Mouse (Mus musculus): ENCODE results near the gene Gm19402. TPM values are rescaled to one million over a fixed set of nuclear protein-coding genes. Genes with fewer than 3 reads are reported as not detected.

Gene Gm19402
- polyA plus RNA-seq, 1 experiment, result not detected

- Histone ChIP-seq H3K27me3 (ENCODE audit: control insufficient read depth, insufficient read depth, low read length) (no peaks in the 10 kb centered on the region; the same call in 1 of the 2 replicates), H3K4me3 (ENCODE audit: control insufficient read depth, insufficient read depth, low read length) (no peak within 1 kb of the TSS), H3K36me3 (ENCODE audit: control insufficient read depth, insufficient read depth, low read length) (no peaks in the 10 kb centered on the region), H3K27ac (ENCODE audit: control insufficient read depth, insufficient read depth, low read length) (no peak within 1 kb of the TSS), H3K4me1 (replicated peaks; ENCODE audit: control insufficient read depth, insufficient read depth, low read length) (no peaks in the 10 kb centered on the region)
- 21% methylated on average over 22 of the region's 22 CpGs for WGBS
- DNase-seq, result no peak
- TF ChIP-seq CTCF (IDR thresholded peaks at IDR 0.05; ENCODE audit: borderline replicate concordance, control insufficient read depth, extremely low read depth, insufficient read depth, low read length, poor library complexity) (no peak), POLR2A (IDR thresholded peaks at IDR 0.05; ENCODE audit: control insufficient read depth, extremely low read depth, insufficient read depth, low read length, poor library complexity) (no peak)
Observed at GRCm38 (mm10) chr10:77685895-77686664, 4.5 kb downstream of the Gm19402 start, which contains the start of gene Tspear. Gene Tspear, plus strand, starts transcription at chr10:77686569.

- H3K27me3 ChIP-seq (ENCODE audit: control insufficient read depth, insufficient read depth, low read length), result no peaks in the 10 kb centered on the region; the same call in 1 of the 2 replicates
- WGBS, result 43% methylated on average over 8 of the region's 8 CpGs
Observed at GRCm38 (mm10) chr10:77684181-77684580, 6.4 kb downstream of the Gm19402 start.

GRCm38 (mm10) chr10:77682994-77683393, 7.6 kb downstream of the Gm19402 start:
- Histone ChIP-seq H3K4me1 (replicated peaks; ENCODE audit: control insufficient read depth, insufficient read depth, low read length) (peaks cover 3% of the 10 kb centered on the region; the same call in 1 of the 2 replicates), H3K36me3 (ENCODE audit: control insufficient read depth, insufficient read depth, low read length) (no peaks in the 10 kb centered on the region), H3K27ac (ENCODE audit: control insufficient read depth, insufficient read depth, low read length) (no peak overlapping the region), H3K4me3 (ENCODE audit: control insufficient read depth, insufficient read depth, low read length) (no peak overlapping the region), H3K27me3 (ENCODE audit: control insufficient read depth, insufficient read depth, low read length) (peaks cover 2% of the 10 kb centered on the region)
- TF ChIP-seq CTCF (IDR thresholded peaks at IDR 0.05; ENCODE audit: borderline replicate concordance, control insufficient read depth, extremely low read depth, insufficient read depth, low read length, poor library complexity) (no peak), POLR2A (IDR thresholded peaks at IDR 0.05; ENCODE audit: control insufficient read depth, extremely low read depth, insufficient read depth, low read length, poor library complexity) (no peak)
- WGBS, result 81% methylated on average over 7 of the region's 7 CpGs
- DNase-seq, result no peak

More at GRCm38 (mm10) chr10:77684181-77684580, 6.4 kb downstream of the Gm19402 start:
- Histone ChIP-seq H3K27ac (ENCODE audit: control insufficient read depth, insufficient read depth, low read length) (no peak overlapping the region), H3K4me3 (ENCODE audit: control insufficient read depth, insufficient read depth, low read length) (no peak overlapping the region), H3K36me3 (ENCODE audit: control insufficient read depth, insufficient read depth, low read length) (no peaks in the 10 kb centered on the region), H3K4me1 (replicated peaks; ENCODE audit: control insufficient read depth, insufficient read depth, low read length) (no peaks in the 10 kb centered on the region; the same call in 1 of the 2 replicates)
- TF ChIP-seq CTCF (IDR thresholded peaks at IDR 0.05; ENCODE audit: borderline replicate concordance, control insufficient read depth, extremely low read depth, insufficient read depth, low read length, poor library complexity) (no peak), POLR2A (IDR thresholded peaks at IDR 0.05; ENCODE audit: control insufficient read depth, extremely low read depth, insufficient read depth, low read length, poor library complexity) (no peak)
- DNase-seq, result no peak

GRCm38 (mm10) chr10:77677562-77677961, 13.0 kb downstream of the Gm19402 start:
- H3K4me3 ChIP-seq (ENCODE audit: control insufficient read depth, insufficient read depth, low read length), result peak overlapping the region; percentile 2; the same call in 1 of the 2 replicates
- DNase-seq, result peak; percentile 32
- 2% methylated on average over 35 of the region's 35 CpGs for WGBS
- peaks cover 7% of the 10 kb centered on the region for H3K27me3 ChIP-seq (ENCODE audit: control insufficient read depth, insufficient read depth, low read length)
- peaks cover 27% of the 10 kb centered on the region for H3K4me1 ChIP-seq (replicated peaks; ENCODE audit: control insufficient read depth, insufficient read depth, low read length)
- H3K27ac ChIP-seq (ENCODE audit: control insufficient read depth, insufficient read depth, low read length), result no peak overlapping the region
- TF ChIP-seq CTCF (IDR thresholded peaks at IDR 0.05; ENCODE audit: borderline replicate concordance, control insufficient read depth, extremely low read depth, insufficient read depth, low read length, poor library complexity) (no peak), POLR2A (IDR thresholded peaks at IDR 0.05; ENCODE audit: control insufficient read depth, extremely low read depth, insufficient read depth, low read length, poor library complexity) (no peak)
- no peaks in the 10 kb centered on the region for H3K36me3 ChIP-seq (ENCODE audit: control insufficient read depth, insufficient read depth, low read length)

- 36% methylated on average over 13 of the region's 13 CpGs for whole genome bisulfite sequencing
- TF ChIP-seq POLR2A (IDR thresholded peaks at IDR 0.05; ENCODE audit: control insufficient read depth, extremely low read depth, insufficient read depth, low read length, poor library complexity) (no peak), CTCF (IDR thresholded peaks at IDR 0.05; ENCODE audit: borderline replicate concordance, control insufficient read depth, extremely low read depth, insufficient read depth, low read length, poor library complexity) (no peak)
- H3K36me3 ChIP-seq (ENCODE audit: control insufficient read depth, insufficient read depth, low read length), result no peaks in the 10 kb centered on the region
- peaks cover 5% of the 10 kb centered on the region for H3K27me3 ChIP-seq (ENCODE audit: control insufficient read depth, insufficient read depth, low read length)
- H3K4me3 ChIP-seq (ENCODE audit: control insufficient read depth, insufficient read depth, low read length), result no peak overlapping the region
- H3K4me1 ChIP-seq (replicated peaks; ENCODE audit: control insufficient read depth, insufficient read depth, low read length), result peaks cover 27% of the 10 kb centered on the region
- H3K27ac ChIP-seq (ENCODE audit: control insufficient read depth, insufficient read depth, low read length), result no peak overlapping the region
- DNase-seq, result peak; percentile 50
Observed at GRCm38 (mm10) chr10:77673765-77674164, 16.8 kb downstream of the Gm19402 start.

GRCm38 (mm10) chr10:77671519-77671918, 19.0 kb downstream of the Gm19402 start:
- Histone ChIP-seq H3K4me1 (replicated peaks; ENCODE audit: control insufficient read depth, insufficient read depth, low read length) (peaks cover 21% of the 10 kb centered on the region), H3K27ac (ENCODE audit: control insufficient read depth, insufficient read depth, low read length) (no peak overlapping the region), H3K4me3 (ENCODE audit: control insufficient read depth, insufficient read depth, low read length) (no peak overlapping the region), H3K36me3 (ENCODE audit: control insufficient read depth, insufficient read depth, low read length) (no peaks in the 10 kb centered on the region), H3K27me3 (ENCODE audit: control insufficient read depth, insufficient read depth, low read length) (no peaks in the 10 kb centered on the region; the same call in 1 of the 2 replicates)
- 59% methylated on average over 4 of the region's 4 CpGs for WGBS
- TF ChIP-seq POLR2A (IDR thresholded peaks at IDR 0.05; ENCODE audit: control insufficient read depth, extremely low read depth, insufficient read depth, low read length, poor library complexity) (no peak), CTCF (IDR thresholded peaks at IDR 0.05; ENCODE audit: borderline replicate concordance, control insufficient read depth, extremely low read depth, insufficient read depth, low read length, poor library complexity) (no peak)
- no peak for DNase-seq
